Mouse (Mus musculus): ENCODE data around the gene 1700012B09Rik.

- TF ChIP-seq CTCF (IDR thresholded peaks at IDR 0.05 in 2 of 3, conservative IDR thresholded peaks at IDR 0.05 in 1 of 3; ENCODE audit: control insufficient read depth in 1 of 3, insufficient read depth in 1 of 3, low read depth in 2 of 3, low read length in 3 of 3, poor library complexity in 1 of 3, severe bottlenecking in 1 of 3), result no peak
- no peak for TF ChIP-seq GATA1 (IDR thresholded peaks at IDR 0.05; ENCODE audit: low read depth, low read length)
- no peak for TF ChIP-seq EP300 (IDR thresholded peaks at IDR 0.05; ENCODE audit: low read depth in 1 of 2, low read length in 2 of 2)
- no peak for TF ChIP-seq CHD1 (IDR thresholded peaks at IDR 0.05; ENCODE audit: low read depth, low read length)
- no peak for TF ChIP-seq MAFK (IDR thresholded peaks at IDR 0.05; ENCODE audit: borderline replicate concordance, low read depth, low read length)
- no peak for TF ChIP-seq POLR2A (IDR thresholded peaks at IDR 0.05; ENCODE audit: control insufficient read depth in 1 of 2, insufficient read depth in 1 of 2, low read depth in 1 of 2, low read length in 2 of 2, poor library complexity in 1 of 2)
Measured at GRCm38 (mm10) chr9:14769811-14770210, 1.0 kb downstream of the 1700012B09Rik start.

Measured in MEL (cell line).